Mouse (Mus musculus): ENCODE results near the gene Slc30a9. TPM values are rescaled to one million over a fixed set of nuclear protein-coding genes. Genes with fewer than 3 reads are reported as not detected.

Slc30a9 gene
- polyA plus RNA-seq, 1 experiment from 2014 or later = 86.2 TPM

GRCm38 (mm10) chr5:67307659-67308222 lies 986 bp downstream of the Slc30a9 start:
- Histone ChIP-seq H3K4me3 (ENCODE audit: low read length) (peak overlapping the region; percentile 100), H3K9me3 (ENCODE audit: control insufficient read depth, low read length) (no peaks in the 10 kb centered on the region), H3K9ac (ENCODE audit: low read length) (peak overlapping the region; percentile 97), H3K27me3 (ENCODE audit: control insufficient read depth, insufficient read depth, low read depth, low read length) (no peaks in the 10 kb centered on the region), H3K36me3 (ENCODE audit: control insufficient read depth, insufficient read depth, low read length) (no peaks in the 10 kb centered on the region; the same call in 1 of the 2 replicates), H3K27ac (ENCODE audit: low read length) (no peak overlapping the region), H3K4me2 (ENCODE audit: low read depth, low read length) (peak overlapping the region; percentile 84), H3K4me1 (replicated peaks; ENCODE audit: control insufficient read depth, insufficient read depth, low read length) (peaks cover 8% of the 10 kb centered on the region)
- ATAC-seq (ENCODE audit: low read depth) = no peak
- 22% methylated on average over 13 of the region's 13 CpGs for WGBS

GRCm38 (mm10) chr5:67311811-67312521 lies 5.2 kb downstream of the Slc30a9 start:
- H3K4me1 ChIP-seq (replicated peaks; ENCODE audit: control insufficient read depth, insufficient read depth, low read length) = peaks cover 8% of the 10 kb centered on the region
- no peaks in the 10 kb centered on the region; the same call in 1 of the 2 replicates for H3K36me3 ChIP-seq (ENCODE audit: control insufficient read depth, insufficient read depth, low read length)
- WGBS = 66% methylated on average over 3 of the region's 3 CpGs
- H3K9me3 ChIP-seq (ENCODE audit: control insufficient read depth, low read length) = no peaks in the 10 kb centered on the region
- no peak overlapping the region for H3K4me2 ChIP-seq (ENCODE audit: low read depth, low read length)
- no peak overlapping the region for H3K9ac ChIP-seq (ENCODE audit: low read length)
- H3K4me3 ChIP-seq (ENCODE audit: low read length) = no peak overlapping the region
- no peaks in the 10 kb centered on the region for H3K27me3 ChIP-seq (ENCODE audit: control insufficient read depth, insufficient read depth, low read depth, low read length)
- H3K27ac ChIP-seq (ENCODE audit: low read length) = no peak overlapping the region
- ATAC-seq (ENCODE audit: low read depth) = no peak

GRCm38 (mm10) chr5:67312522-67312851 lies 5.7 kb downstream of the Slc30a9 start:
- Histone ChIP-seq H3K9me3 (ENCODE audit: control insufficient read depth, low read length) (no peaks in the 10 kb centered on the region), H3K27ac (ENCODE audit: low read length) (no peak overlapping the region), H3K4me3 (ENCODE audit: low read length) (no peak overlapping the region), H3K9ac (ENCODE audit: low read length) (no peak overlapping the region), H3K4me2 (ENCODE audit: low read depth, low read length) (no peak overlapping the region), H3K27me3 (ENCODE audit: control insufficient read depth, insufficient read depth, low read depth, low read length) (no peaks in the 10 kb centered on the region), H3K4me1 (replicated peaks; ENCODE audit: control insufficient read depth, insufficient read depth, low read length) (peaks cover 8% of the 10 kb centered on the region), H3K36me3 (ENCODE audit: control insufficient read depth, insufficient read depth, low read length) (peaks cover under 1% of the 10 kb centered on the region; the same call in 1 of the 2 replicates)
- ATAC-seq (ENCODE audit: low read depth) = no peak
- WGBS = 92% methylated on average over 3 of the region's 3 CpGs

GRCm38 (mm10) chr5:67321656-67322268 lies 15.0 kb downstream of the Slc30a9 start:
- no peak overlapping the region for H3K4me3 ChIP-seq (ENCODE audit: low read length)
- H3K27me3 ChIP-seq (ENCODE audit: control insufficient read depth, insufficient read depth, low read depth, low read length) = no peaks in the 10 kb centered on the region
- no peak for ATAC-seq (ENCODE audit: low read depth)
- H3K9ac ChIP-seq (ENCODE audit: low read length) = no peak overlapping the region
- WGBS = 85% methylated on average over 17 of the region's 17 CpGs
- no peaks in the 10 kb centered on the region for H3K9me3 ChIP-seq (ENCODE audit: control insufficient read depth, low read length)
- H3K4me2 ChIP-seq (ENCODE audit: low read depth, low read length) = no peak overlapping the region
- H3K4me1 ChIP-seq (replicated peaks; ENCODE audit: control insufficient read depth, insufficient read depth, low read length) = no peaks in the 10 kb centered on the region
- no peak overlapping the region for H3K27ac ChIP-seq (ENCODE audit: low read length)
- peaks cover 8% of the 10 kb centered on the region; the same call in 1 of the 2 replicates for H3K36me3 ChIP-seq (ENCODE audit: control insufficient read depth, insufficient read depth, low read length)

GRCm38 (mm10) chr5:67324032-67324431 lies 17.3 kb downstream of the Slc30a9 start:
- peaks cover 2% of the 10 kb centered on the region; the same call in 1 of the 2 replicates for H3K36me3 ChIP-seq (ENCODE audit: control insufficient read depth, insufficient read depth, low read length)
- no peak overlapping the region for H3K4me3 ChIP-seq (ENCODE audit: low read length)
- no peaks in the 10 kb centered on the region for H3K27me3 ChIP-seq (ENCODE audit: control insufficient read depth, insufficient read depth, low read depth, low read length)
- no peak overlapping the region for H3K9ac ChIP-seq (ENCODE audit: low read length)
- no peak overlapping the region for H3K4me2 ChIP-seq (ENCODE audit: low read depth, low read length)
- no peak overlapping the region for H3K27ac ChIP-seq (ENCODE audit: low read length)
- H3K4me1 ChIP-seq (replicated peaks; ENCODE audit: control insufficient read depth, insufficient read depth, low read length) = no peaks in the 10 kb centered on the region
- WGBS = 29% methylated on average over 1 of the region's 1 CpGs
- no peaks in the 10 kb centered on the region for H3K9me3 ChIP-seq (ENCODE audit: control insufficient read depth, low read length)
- ATAC-seq (ENCODE audit: low read depth) = no peak

- Histone ChIP-seq H3K27ac (ENCODE audit: low read length) (no peak overlapping the region), H3K27me3 (ENCODE audit: control insufficient read depth, insufficient read depth, low read depth, low read length) (no peaks in the 10 kb centered on the region), H3K9me3 (ENCODE audit: control insufficient read depth, low read length) (no peaks in the 10 kb centered on the region), H3K4me2 (ENCODE audit: low read depth, low read length) (no peak overlapping the region), H3K9ac (ENCODE audit: low read length) (no peak overlapping the region), H3K4me1 (replicated peaks; ENCODE audit: control insufficient read depth, insufficient read depth, low read length) (no peaks in the 10 kb centered on the region), H3K36me3 (ENCODE audit: control insufficient read depth, insufficient read depth, low read length) (peaks cover 23% of the 10 kb centered on the region), H3K4me3 (ENCODE audit: low read length) (no peak overlapping the region)
- 91% methylated on average over 6 of the region's 6 CpGs for WGBS
- no peak for ATAC-seq (ENCODE audit: low read depth)
Measured at GRCm38 (mm10) chr5:67340811-67341210, 34.1 kb downstream of the Slc30a9 start.

- Histone ChIP-seq H3K27me3 (ENCODE audit: control insufficient read depth, insufficient read depth, low read depth, low read length) (no peaks in the 10 kb centered on the region), H3K27ac (ENCODE audit: low read length) (no peak overlapping the region), H3K36me3 (ENCODE audit: control insufficient read depth, insufficient read depth, low read length) (peaks cover 39% of the 10 kb centered on the region), H3K4me1 (replicated peaks; ENCODE audit: control insufficient read depth, insufficient read depth, low read length) (no peaks in the 10 kb centered on the region), H3K4me2 (ENCODE audit: low read depth, low read length) (no peak overlapping the region), H3K9ac (ENCODE audit: low read length) (no peak overlapping the region), H3K4me3 (ENCODE audit: low read length) (no peak overlapping the region), H3K9me3 (ENCODE audit: control insufficient read depth, low read length) (no peaks in the 10 kb centered on the region)
- no peak for ATAC-seq (ENCODE audit: low read depth)
- WGBS = 82% methylated on average over 2 of the region's 2 CpGs
Measured at GRCm38 (mm10) chr5:67347060-67347459, 40.3 kb downstream of the Slc30a9 start.

GRCm38 (mm10) chr5:67348949-67349348 lies 42.2 kb downstream of the Slc30a9 start:
- Histone ChIP-seq H3K4me1 (replicated peaks; ENCODE audit: control insufficient read depth, insufficient read depth, low read length) (no peaks in the 10 kb centered on the region), H3K4me3 (ENCODE audit: low read length) (no peak overlapping the region), H3K9ac (ENCODE audit: low read length) (no peak overlapping the region), H3K27ac (ENCODE audit: low read length) (no peak overlapping the region), H3K36me3 (ENCODE audit: control insufficient read depth, insufficient read depth, low read length) (peaks cover 33% of the 10 kb centered on the region), H3K27me3 (ENCODE audit: control insufficient read depth, insufficient read depth, low read depth, low read length) (no peaks in the 10 kb centered on the region), H3K4me2 (ENCODE audit: low read depth, low read length) (no peak overlapping the region), H3K9me3 (ENCODE audit: control insufficient read depth, low read length) (no peaks in the 10 kb centered on the region)
- 83% methylated on average over 10 of the region's 10 CpGs for WGBS
- no peak for ATAC-seq (ENCODE audit: low read depth)

GRCm38 (mm10) chr5:67362316-67362715 lies 55.6 kb downstream of the Slc30a9 start:
- Histone ChIP-seq H3K4me2 (ENCODE audit: low read depth, low read length) (no peak overlapping the region), H3K9me3 (ENCODE audit: control insufficient read depth, low read length) (no peaks in the 10 kb centered on the region), H3K9ac (ENCODE audit: low read length) (no peak overlapping the region), H3K36me3 (ENCODE audit: control insufficient read depth, insufficient read depth, low read length) (no peaks in the 10 kb centered on the region), H3K27me3 (ENCODE audit: control insufficient read depth, insufficient read depth, low read depth, low read length) (no peaks in the 10 kb centered on the region), H3K4me3 (ENCODE audit: low read length) (no peak overlapping the region), H3K4me1 (replicated peaks; ENCODE audit: control insufficient read depth, insufficient read depth, low read length) (no peaks in the 10 kb centered on the region), H3K27ac (ENCODE audit: low read length) (no peak overlapping the region)
- ATAC-seq (ENCODE audit: low read depth) = no peak
- WGBS = 87% methylated on average over 10 of the region's 10 CpGs
